Mouse (Mus musculus) left cerebral cortex, postnatal 4 days (tissue): ENCODE results near the gene Fkbp1a. TPM values are rescaled to one million over a fixed set of nuclear protein-coding genes. Genes with fewer than 3 reads are reported as not detected.
A peak's percentile ranks its signal among the peaks of the same experiment; 100 is the strongest.

ENCODE experiments used
- DNase-seq: peaks from one replicate; pipeline ENCODE4 v3.0.0-alpha.2; 2022
- intact Hi-C: fragments of 180-260 bp; cut with DNase I; formaldehyde crosslinking; loops from one replicate; pipeline ENCODE4 v1.15.1; 2025
- total RNA-seq, 2 experiments: library from RNA; stranded (reverse); gene quantifications; 2 replicates each; pipeline ENCODE4 v1.2.3; 2021

Gene Fkbp1a
- total RNA-seq, 2 experiments from 2014 or later: 481 to 486 TPM

GRCm38 (mm10) chr2:151603630-151604029, 61.3 kb downstream of the Fkbp1a start:
- peak; percentile 75 for DNase-seq
- intact Hi-C loops: no loop called here

GRCm38 (mm10) chr2:151605437-151605987, 63.2 kb downstream of the Fkbp1a start:
- intact Hi-C loops: no loop called here
- DNase-seq: peak; percentile 60

- intact Hi-C loops: no loop called here
- peak; percentile 51 for DNase-seq
Observed at GRCm38 (mm10) chr2:151608435-151608834, 66.2 kb downstream of the Fkbp1a start.

- intact Hi-C loops: no loop called here
- DNase-seq: peak; percentile 60
Observed at GRCm38 (mm10) chr2:151609974-151610373, 67.7 kb downstream of the Fkbp1a start.

Other genes starting within 250 kb of the Fkbp1a start
- gene 4921509C19Rik, start 66.3 kb upstream of the Fkbp1a start, total RNA-seq: not detected
- gene Nsfl1c, start 48.3 kb upstream of the Fkbp1a start, total RNA-seq: 100 to 1,000 TPM; 170 to 174 TPM
- gene Sdcbp2, start 30.1 kb downstream of the Fkbp1a start, total RNA-seq: 1 to 10 TPM; 1.2 TPM
- gene Snph, start 90.1 kb downstream of the Fkbp1a start, total RNA-seq: 10 to 100 TPM; 80.0 to 84.0 TPM
- under 1 TPM; 0.60 to 0.99 TPM for gene Rad21l, start 126.0 kb downstream of the Fkbp1a start, total RNA-seq
- gene Tmem74b, start 159.5 kb downstream of the Fkbp1a start, total RNA-seq: 10 to 100 TPM; 29.3 to 30.3 TPM
- 10 to 100 TPM; 45.1 to 47.8 TPM for gene Psmf1, start 201.7 kb downstream of the Fkbp1a start, total RNA-seq